8 mouse cellular contexts compared by ENCODE assay signal in the genomic region with DNA sequence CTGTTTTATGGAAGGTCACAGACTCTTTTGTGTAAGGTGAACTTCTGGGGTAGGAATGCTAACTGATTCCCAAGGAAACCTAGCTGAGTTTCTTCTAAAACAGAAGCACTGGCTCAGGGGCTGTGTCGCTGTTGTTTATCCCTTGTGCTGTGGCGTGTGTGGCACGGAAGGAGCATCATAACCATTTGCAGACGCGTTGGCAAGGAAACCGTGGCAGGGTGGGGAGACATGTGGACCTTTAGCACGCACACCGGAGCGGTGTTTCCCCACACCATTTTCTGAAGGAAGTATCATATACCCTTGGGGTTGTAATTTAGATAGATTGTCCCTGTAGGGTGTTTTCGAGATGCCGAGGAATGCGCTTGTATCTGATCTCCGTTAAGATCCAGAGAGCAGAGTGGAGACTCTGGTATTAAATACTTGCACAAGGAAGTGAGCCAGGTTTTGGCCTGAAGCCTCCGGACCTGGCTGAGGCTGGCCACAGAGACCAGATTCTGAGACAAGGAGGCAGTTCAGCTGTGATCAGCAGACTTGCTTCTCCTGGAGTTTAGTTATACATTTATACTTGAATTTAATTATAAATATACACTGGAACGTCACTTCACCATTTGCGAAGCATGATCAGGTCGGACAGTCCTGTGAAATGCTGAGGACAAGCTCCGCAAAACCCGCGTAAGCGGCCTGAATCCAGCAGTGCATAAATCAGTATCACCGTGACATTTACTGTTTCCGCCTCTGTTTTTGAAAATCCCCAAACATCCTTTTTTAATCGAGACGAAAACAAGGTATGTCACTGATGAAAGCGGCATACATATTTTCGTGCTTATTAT.
DNase-seq lines count a peak whose midpoint lies in the region.
"Had no signal": no experiment of that assay in that cellular context is flagged by ENCODE, and none has a peak within 500 bp of the region (broad histone marks: within the 10 kb centered on the region; RNA-seq: fewer than 3 reads in every experiment).

No protein-coding gene starts in this region.

- H3K4me3 ChIP-seq in hindbrain, embryonic 10.5 days, result no peak overlapping the region

- no peaks in the 10 kb centered on the region for H3K36me3 ChIP-seq in hindbrain, embryonic 10.5 days

- peaks cover 20% of the 10 kb centered on the region for H3K4me1 ChIP-seq in hindbrain, embryonic 10.5 days (replicated peaks)

- whole genome bisulfite sequencing in hindbrain, embryonic 10.5 days, result 71% methylated on average over 27 of the region's 27 CpGs

- DNase-seq in urinary bladder, postnatal 14 days (ENCODE audit: low spot score), result peak; percentile 35
- DNase-seq in urinary bladder, postnatal 4 days (ENCODE audit: low spot score in 2 of 2), result no peak
- no peak for DNase-seq in hindbrain, embryonic 10.5 days (ENCODE audit: low spot score)
- peak; percentile 36 to 48 for DNase-seq in kidney, postnatal 4 days
- DNase-seq in retina, postnatal 1 day, result no peak
- no peak for DNase-seq in adipocyte (ENCODE audit: low spot score)
- no peak for DNase-seq in right cerebral cortex, postnatal 10 days (ENCODE audit: low spot score in 2 of 2)

- H3K27me3 ChIP-seq in hindbrain, embryonic 10.5 days (ENCODE audit: insufficient read depth, poor library complexity, severe bottlenecking), result peaks cover 3% of the 10 kb centered on the region; the same call in 1 of the 2 replicates
- H3K27me3 ChIP-seq: Patski had no signal

- H3K9me3 ChIP-seq in hindbrain, embryonic 10.5 days, result no peaks in the 10 kb centered on the region

- H3K27ac ChIP-seq in hindbrain, embryonic 10.5 days, result 0 out of 2 replicates have a peak overlapping the region, but pooled peaks have one; percentile 29

Comparison
In these comparisons a context has a peak if more than half of its experiments do, and no peak if none do; other contexts are left out.
1. DNase-seq: peak in urinary bladder, postnatal 14 days (single experiment) and kidney, postnatal 4 days (2 of 2); none in urinary bladder, postnatal 4 days (0 of 2), hindbrain, embryonic 10.5 days (single experiment), retina, postnatal 1 day (single experiment), adipocyte (single experiment) and right cerebral cortex, postnatal 10 days (0 of 2).